Mouse (Mus musculus) fibroblast of lung, adult 2 months (primary cell): Measurements from ENCODE around the gene Lcn3.
"Not testable (repeated sequence)": the region's sequence is repeated elsewhere in the genome, so short reads cannot be mapped to it uniquely, and the experiment has no call there.

Experiments used
- DNase-seq: peaks from one replicate; pipeline ENCODE4 v3.0.0-alpha.2; 2011; ENCODE audit warnings: low read depth

Gene Lcn3

DNA sequence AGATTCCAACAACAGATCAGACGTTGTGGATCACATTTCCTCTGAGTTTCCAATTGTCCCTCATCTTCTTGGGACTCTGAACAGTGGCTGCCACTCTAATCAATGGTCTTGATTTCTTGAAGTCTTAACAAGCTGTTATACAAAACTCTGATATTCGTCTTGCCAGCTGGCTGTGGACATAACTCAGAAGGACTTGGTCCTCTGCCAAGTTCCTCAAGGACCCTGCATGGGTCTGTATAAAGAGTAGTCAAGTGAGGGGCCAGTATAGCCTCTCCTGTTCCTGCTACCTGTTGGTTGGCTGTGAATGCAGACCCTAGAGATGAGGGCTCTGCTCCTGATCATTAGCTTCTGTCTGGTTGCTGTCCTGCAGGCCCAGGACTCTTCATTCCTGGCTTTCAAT is at the start of gene Lcn3:
Gene Lcn3 (plus strand): TSS at position 301 of the 400 bp plus-strand sequence.
- DNase-seq, result no peak

DNA sequence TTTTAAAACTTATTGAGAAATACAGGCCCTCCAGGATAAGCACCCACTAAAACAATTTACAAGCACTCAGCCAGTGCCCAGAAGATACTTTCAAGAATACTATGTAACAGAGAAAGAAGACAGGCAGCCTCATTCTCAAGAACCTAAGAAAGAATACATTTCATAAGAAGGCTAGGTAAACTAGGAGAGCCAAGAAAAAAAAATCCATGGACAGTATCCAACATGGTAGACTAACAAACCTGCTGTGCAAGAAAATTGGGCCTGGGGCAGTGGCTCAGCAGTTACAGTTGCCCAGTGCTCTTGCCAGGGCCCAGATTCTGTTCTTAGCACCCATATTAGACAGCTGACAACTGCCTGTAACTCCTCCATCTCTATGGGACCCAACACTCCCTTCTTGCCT is 48.1 kb upstream of the Lcn3 start:
- DNase-seq, result no peak

DNA sequence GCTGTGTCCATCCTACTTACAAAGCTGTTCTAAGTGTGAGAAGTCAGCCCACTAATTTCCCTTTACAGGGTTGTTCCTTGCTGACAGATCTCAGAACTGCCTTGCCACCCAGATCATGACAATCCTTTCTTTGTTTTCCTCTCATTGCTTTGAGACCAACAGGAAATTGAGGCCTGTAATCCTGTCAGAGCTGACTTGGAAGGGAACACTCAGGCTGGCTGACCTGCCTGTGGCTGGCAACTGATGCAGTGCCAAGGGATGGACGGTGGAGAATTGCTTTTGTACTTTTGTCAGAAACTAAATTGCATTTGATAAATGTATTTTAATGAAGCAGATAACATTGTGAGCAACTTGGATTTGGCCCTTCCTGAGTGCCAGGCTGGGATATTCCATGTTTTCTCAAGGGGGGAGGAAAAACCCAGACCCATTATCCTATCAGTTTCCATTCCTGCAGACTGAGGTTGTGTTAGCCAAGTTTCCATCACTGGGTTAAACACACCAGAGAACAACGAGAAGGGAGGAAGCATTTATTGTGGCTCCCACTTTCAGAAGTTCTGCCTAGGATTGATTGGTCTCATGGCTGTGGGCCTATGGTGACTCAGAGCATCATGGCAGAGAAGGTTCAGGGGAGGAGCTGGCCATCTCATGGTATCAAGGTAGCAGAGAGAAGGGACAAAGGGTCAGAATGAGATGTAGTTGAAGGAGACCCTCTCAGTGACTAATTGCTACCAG is 32.0 kb upstream of the Lcn3 start:
- no peak for DNase-seq

DNA sequence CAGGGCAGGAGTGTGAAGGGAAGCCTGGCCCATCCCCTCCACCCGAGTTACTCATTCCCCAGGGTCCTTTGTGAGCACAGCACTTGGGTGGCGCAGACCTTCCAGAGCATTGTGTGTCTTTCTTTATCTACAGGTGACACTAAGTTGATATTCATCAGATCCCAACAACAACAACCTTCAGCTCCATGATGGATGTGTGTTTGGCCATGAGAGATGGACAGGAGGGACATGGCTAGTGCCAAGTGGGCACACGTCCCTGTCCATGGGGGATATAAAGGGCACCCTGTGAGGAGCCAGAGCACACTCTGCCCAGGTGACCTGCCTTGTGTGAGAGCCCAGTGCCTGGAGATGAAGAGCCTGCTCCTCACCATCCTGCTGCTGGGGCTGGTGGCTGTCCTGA is 28.7 kb upstream of the Lcn3 start, which contains the start of gene Obp2b:
Gene Obp2b (plus strand): TSS at position 301 of the 400 bp plus-strand sequence.
- not testable (repeated sequence) for DNase-seq

DNA sequence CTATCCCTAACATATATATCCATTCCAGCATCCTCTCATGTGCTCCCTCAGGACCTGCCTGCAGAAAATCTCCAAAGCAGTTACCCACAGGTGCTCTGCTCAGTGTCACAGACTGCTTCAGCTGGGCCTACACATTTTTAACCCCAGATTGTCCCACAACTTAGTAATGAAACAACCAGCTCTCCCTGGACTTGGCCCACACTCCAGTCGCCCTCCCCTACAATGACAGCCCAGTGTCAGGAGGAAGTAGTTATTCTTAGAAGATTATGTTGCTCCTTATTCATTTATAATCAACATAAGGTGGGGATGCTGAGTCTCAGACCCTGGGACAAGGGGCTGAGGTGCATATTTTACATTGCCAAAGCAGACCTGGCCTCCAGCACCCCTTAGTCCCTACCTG is 23.7 kb upstream of the Lcn3 start:
- no peak for DNase-seq

DNA sequence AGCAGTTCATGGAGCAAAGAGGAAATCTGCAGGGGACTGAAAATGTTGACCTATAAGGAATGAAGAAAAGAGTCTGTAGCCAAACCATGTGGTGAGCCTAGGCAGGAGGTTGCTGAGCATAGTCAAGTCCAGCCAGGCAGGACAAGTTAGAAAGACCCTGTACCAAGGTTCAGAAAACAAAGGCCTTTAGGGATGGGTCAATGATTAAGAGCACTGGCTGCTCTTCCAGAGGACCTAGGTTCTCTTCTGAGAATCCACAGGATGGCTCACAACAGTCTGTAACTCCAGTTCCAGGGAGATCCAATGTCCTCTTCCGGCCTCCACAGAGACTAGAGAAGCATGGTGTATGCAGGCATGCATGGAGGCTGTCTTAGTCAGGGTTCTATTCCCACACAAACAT is 11.2 kb upstream of the Lcn3 start:
- no peak for DNase-seq

DNA sequence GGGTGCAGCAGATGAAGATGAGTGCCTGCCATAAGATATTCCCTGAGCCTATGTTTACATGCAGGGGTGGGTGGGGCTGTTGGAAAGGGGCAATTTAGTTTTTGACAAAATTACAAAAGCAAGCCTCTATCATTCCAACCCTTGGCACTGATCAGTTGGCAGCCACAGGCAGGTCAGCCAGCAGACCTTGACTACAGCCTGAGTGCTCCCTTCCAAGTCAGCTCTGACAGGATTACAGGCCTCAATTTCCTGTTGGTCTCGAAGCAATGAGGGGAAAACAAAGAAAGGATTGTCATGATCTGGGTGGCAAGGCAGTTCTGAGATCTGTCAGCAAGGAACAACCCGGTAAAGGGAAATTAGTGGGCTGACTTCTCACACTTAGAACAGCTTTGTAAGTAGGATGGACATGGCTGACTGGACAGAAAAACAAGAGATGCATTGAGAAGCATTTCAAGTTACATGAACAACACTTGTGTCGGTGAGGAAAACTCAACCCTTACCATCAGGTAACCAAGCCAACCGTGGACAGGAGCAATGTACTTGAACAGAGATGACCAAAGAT is 7.2 kb upstream of the Lcn3 start:
- DNase-seq, result peak; percentile 1

DNA sequence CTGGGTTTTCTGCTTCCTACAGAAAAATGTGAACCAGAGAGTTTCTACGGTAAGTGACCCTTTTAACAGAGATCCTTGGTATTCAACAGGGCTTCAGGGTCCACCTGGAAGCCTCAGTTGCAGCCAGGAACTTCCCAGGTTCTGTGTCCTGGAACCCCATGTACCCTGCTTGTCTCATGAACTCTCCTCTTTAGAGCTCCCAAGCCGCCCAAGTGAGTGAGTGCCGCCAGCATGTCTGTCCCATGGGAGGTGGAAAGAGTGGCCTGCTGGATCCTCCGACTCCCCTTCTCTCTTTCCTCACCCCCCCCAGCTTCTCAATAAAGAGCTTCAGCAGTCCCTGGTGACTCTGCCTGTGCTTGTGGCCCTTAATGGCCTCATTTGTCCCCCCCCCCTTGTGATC is 2.4 kb downstream of the Lcn3 start:
- no peak for DNase-seq

DNA sequence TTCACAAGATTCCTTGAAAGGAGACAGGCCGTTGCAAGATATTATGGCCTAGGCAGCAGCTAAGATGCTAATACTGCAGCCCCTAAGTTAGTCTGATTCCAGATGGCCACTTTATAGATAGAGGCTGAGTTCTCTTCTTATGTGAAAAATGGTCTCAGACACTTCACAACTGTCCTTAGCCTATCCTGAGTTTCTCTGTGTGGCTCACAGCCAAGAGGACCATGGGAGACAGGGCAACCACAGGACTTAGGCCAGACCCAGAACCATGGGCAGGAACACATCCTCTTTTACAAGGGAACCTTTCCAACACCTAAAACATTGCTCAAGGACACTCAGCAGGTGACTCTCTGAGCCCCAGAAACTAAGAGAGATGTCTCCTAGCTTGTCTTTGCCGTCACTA is 8.1 kb downstream of the Lcn3 start:
- no peak for DNase-seq

DNA sequence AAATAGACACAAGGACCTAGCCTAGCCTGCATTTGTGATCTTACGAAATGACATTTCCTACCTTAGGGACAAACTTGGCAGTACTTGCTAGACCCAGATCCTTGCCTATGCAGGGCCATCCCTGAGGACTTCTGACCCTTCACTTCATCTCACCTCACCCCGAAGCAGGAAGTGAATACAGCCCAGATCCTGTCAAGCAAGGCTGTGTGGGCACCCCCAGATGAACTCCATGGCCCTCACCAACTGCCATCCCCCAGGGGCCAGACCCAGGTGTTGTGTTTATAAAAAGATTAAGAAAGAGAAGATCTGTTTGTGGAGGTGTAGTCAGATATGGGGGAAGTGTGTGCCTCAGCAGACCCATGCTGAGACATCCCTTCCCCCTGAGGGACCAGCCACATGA is 9.3 kb downstream of the Lcn3 start:
- DNase-seq, result no peak

DNA sequence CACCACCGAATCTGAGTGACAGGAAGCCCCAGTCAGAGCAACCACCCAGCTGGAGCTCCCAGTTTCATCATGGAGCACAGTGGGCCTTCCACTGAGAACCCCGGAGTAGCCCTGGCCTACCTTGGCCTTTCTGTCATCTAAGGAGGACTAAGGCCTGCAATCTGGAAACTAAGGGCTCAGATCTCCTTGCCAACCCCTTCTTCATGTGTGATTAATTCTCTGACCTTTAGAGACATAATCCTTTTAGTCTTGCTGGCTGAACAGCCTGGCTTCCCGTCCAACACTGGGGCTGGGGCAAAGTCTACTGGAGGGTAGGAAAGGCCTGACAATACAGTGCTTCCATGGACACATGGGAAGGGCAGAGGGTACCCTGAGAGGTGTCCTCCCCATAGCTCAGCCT is 10.6 kb downstream of the Lcn3 start:
- no peak for DNase-seq

DNA sequence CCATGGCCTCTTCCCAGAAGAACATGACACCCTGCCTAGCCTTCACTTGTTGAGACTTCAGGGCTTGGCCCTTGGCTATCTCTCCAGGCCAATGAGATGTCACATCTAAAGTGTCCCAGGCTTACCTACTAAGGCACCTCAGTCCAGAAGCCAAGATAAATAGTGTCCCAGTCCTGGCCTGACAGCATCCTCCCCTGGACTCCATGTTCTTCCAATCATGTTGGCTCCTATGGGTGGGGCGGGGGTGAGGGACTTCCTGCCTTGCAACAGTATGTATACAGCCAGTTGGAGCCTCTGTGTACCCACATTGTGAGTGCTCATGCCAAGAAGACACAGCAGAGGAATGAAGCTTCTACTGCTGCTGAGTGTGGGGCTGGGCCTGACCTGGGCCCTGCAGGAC is 11.3 kb downstream of the Lcn3 start, which contains the start of gene Lcn11:
Gene Lcn11 (plus strand): TSS at position 301 of the 400 bp plus-strand sequence.
- no peak for DNase-seq

DNA sequence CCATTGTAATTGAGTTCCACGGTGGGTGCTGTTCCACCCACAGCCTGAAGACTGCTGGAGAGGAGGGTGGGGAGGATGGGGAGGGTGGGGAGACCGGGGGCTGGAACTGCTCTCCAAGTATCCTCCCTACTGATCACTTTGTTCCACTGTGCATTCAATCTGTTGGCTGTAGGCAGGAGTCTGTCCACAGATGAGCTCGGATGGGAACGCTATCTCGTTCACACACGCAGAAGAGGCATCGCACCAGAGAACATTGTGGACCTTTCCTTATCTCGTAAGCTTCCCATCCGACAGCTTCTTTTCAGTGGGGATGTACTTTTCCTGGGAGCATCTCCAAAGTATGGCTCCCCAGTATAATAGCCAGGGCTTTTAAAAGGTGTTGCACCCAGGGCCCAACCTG is 13.7 kb downstream of the Lcn3 start:
- no peak for DNase-seq

DNA sequence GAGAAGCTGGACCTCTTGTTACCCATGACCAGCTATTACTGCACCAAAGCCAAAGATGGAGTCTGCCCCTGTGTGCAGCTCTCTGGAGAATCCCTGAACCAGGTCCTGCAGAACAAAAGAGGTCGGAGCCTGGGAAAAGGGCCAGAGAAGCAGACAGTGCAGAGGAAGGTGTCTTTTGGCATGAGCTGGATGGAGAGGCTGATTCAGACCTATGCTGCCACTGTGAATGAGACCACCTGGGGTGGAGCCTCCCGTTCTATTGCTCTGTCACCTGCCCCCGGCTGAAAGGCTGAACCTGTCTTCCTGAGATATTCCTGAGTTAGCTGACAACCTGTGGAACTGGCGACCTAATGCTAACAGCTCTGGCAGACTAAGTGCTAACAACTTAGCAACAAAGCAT is 15.6 kb downstream of the Lcn3 start:
- DNase-seq, result no peak

DNA sequence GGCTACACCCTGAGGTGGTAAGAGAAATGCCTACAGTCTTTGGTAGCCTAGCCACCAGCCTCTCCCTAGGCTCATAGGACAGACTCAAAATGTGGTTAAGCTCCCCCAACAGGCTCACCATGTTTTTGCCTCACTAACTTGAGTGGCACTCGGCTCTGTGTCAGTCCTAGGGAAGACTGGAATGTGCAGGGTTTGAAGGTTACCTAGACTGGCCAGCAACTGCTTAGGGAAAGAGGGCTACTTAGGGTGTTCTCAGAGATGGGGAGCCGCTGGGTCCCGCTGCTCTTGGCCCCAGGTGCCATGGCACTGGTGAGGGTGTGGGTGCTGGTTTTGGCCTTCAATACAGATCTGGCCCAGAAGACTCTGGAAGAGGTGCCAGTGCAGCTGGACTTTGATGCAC is 16.6 kb downstream of the Lcn3 start, which contains the start of gene Gm13539:
Gene Gm13539 (plus strand): TSS at position 301 of the 400 bp plus-strand sequence.
- DNase-seq, result no peak

DNA sequence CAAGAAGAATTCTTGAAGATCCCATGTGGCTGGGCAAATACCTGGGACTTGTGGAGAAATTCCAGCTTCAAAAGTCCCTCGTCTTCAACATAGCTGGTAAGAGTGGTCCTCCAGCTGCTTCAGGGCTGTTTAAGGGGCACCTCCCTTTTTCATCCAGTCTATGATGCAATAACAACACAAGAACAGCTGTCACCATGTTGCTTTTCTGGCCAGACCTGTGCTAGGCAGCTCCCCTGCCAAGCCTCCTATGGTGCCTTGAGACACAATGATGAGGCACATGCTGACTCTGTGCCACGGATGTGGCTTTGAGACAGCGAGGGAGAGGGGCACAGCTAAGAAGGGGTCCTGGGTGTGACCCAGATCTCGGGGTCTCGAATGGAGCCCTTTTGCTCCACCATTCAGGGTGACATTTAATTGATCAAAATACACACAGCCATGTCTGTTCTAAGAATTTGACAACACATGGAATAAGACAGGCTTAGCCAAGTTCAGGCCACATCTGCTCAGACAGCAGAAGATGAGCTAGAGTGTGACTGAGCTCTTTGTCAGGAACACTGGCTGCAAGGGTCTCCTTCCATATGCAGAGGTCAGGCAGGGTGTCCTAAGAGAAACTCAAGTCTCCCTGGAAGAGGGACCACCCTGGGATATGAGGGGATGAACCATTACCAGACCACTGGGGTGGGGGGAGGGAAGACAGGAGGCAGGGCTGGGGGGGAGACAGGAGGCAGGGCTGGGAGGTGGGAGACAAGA is 20.4 kb downstream of the Lcn3 start:
- DNase-seq, result no peak

DNA sequence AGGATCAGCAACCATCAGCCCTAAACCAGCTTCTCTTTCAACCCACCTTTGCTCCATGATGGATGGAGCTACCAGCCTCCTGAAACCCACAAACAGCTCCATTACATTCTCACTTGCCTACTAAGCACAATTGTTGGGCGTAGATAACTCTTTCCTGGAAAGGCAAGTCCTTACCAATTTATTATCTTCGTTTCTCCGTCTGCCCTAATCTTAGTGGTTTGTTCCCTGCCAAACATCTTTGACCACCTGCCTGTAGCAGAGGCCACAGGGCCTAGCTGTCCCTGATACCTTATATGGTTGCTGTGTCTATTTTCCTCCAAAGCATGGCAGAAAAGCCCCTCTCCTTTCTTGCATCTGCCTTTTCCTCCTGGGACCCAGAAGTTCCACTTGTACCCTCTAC is 23.7 kb downstream of the Lcn3 start:
- no peak for DNase-seq

DNA sequence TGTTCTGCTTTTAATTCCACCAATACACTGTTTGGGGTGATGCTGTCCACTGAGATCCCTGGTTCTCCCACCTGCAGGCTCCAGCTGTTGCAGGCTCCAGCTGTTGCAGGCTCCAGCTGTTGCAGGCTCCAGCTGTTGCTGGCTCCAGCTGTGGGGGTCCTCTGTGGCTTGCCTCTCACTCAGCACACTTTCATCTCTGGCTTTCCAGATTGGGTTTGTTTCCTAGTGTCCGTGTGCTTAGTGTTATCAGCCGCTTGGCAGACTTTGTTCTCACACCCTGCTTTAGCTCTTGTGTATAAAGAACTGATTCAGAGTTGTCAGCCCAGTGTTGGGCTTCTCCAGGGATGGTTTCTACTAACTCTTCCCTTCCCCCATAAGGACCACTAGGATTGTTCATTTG is 32.3 kb downstream of the Lcn3 start:
- no peak for DNase-seq

DNA sequence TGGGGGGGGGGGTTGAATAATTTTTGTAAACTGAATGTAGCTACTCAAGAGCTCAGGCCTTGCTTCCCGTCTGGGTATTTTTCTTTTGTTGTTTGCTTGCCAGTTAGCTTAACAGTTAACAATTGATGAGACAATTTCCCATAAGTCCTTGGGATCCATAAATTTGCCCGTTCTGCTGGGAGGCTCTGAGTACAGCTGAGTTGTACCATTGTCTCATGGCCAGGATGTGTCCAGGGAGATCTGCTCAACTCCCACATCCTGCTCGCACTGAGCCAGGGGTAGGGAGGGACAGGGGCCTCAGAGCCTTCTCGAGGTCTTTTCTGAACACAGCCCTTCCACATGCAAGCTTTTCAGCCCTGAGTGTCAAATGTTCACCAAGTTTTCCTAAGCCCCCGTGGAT is 32.7 kb downstream of the Lcn3 start:
- no peak for DNase-seq

DNA sequence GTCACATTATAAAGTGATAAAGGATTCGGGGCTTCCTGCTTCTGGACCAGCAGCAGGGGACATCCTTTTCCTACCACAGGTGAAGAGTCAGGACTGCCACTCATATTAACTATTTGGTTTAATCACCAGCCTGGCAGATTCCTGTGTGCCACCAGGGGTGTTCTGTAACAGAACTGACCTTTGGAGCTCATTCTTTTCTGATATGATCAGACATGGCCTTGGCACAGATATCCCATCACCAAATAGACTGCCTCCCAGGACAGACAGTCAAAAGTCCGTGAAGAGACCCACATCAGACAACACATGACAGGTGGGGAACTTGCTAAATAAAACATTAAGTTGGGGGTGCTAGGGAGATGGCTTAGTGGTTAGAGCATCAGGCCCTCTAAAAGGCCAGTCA is 46.3 kb downstream of the Lcn3 start:
- DNase-seq, result no peak

DNA sequence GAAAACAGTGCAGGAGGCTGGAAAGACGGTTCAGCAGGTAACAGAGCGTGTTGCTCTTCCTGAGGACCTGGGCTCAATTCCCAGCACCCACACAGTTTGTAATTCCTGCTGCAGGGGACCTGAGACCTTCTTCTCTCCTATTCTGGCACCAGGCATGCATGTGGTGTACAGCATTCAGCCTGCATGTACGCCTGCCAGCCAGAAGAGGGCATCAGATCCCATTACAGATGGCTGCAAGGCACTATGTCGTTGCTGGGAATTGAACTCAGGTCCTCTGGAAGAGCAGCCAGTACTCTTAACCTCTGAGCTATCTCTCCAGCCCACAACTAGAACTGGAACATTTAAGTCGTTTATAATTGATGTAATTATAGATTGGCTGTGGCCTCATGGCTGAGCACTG is 48.0 kb downstream of the Lcn3 start:
- DNase-seq, result no peak

DNA sequence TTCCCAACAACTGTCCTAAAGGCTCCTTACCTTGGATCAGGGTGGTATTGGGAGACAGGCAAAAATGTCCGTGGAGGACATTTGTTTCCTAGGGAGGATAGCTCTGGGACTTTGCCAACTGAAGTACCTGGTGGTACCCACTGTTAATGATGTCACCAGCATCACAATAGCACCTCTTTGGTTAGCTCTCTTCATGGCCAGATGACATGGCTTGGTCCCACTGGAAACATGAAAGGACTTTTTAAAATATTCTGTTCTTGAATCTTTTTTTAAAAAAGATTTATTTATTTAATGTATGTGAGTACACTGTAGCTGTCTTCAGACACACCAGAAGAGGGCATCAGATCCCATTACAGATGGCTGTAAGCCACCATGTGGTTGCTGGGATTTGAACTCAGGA is 50.4 kb downstream of the Lcn3 start, which contains the start of gene Glt6d1:
Gene Glt6d1 (minus strand): TSS at position 101 of the 400 bp plus-strand sequence.
- DNase-seq, result not testable (repeated sequence)
